Mouse (Mus musculus) cerebellum, adult 2 months (tissue): ENCODE results near the gene Rabac1.
A peak's percentile ranks its signal among the peaks of the same experiment; 100 is the strongest.

Experiments used
- CTCF ChIP-seq: fragments of 200-500 bp; IDR thresholded peaks from 2 replicates; pipeline ENCODE4 v1.5.1; 2011; ENCODE audit warnings: low read depth, mild to moderate bottlenecking, control low read depth, low read length, moderate library complexity, borderline replicate concordance; ENCODE audit not compliant: insufficient read depth
- POLR2A ChIP-seq: fragments of 200-500 bp; IDR thresholded peaks from 2 replicates; pipeline ENCODE4 v1.6.1; 2011; ENCODE audit warnings: low read length, control low read depth, borderline replicate concordance; ENCODE audit not compliant: insufficient read depth

- peak; percentile 60 for TF ChIP-seq CTCF
- no peak for TF ChIP-seq POLR2A
These were observed 2.5 kb upstream of the Rabac1 start for GRCm38 (mm10) chr7:24974893-24975595.
